Mouse (Mus musculus) left cerebral cortex, postnatal 36 days (tissue): ENCODE results near the gene Kcng4. TPM values are rescaled to one million over a fixed set of nuclear protein-coding genes. Genes with fewer than 3 reads are reported as not detected.

ENCODE experiments used
- total RNA-seq, 2 experiments: library from RNA; stranded (reverse); gene quantifications; 2 replicates each; pipeline ENCODE4 v1.2.3; 2021

Gene Kcng4
- total RNA-seq, 2 experiments from 2014 or later, result 3.1 to 3.7 TPM

Other genes with a start within 250 kb of the Kcng4 start
- 10 to 100 TPM; 29.4 to 33.8 TPM for gene Mlycd, start 240.8 kb downstream of the Kcng4 start, total RNA-seq
- gene Osgin1, start 201.6 kb downstream of the Kcng4 start, total RNA-seq, result under 1 TPM; 0.34 to 0.81 TPM
- gene Necab2, start 189.0 kb downstream of the Kcng4 start, total RNA-seq, result 10 to 100 TPM; 60.4 to 67.1 TPM
- gene Slc38a8, start 134.0 kb downstream of the Kcng4 start, total RNA-seq, result under 1 TPM; 0.29 to 0.81 TPM
- gene Mbtps1, start 76.9 kb downstream of the Kcng4 start, total RNA-seq, result 10 to 100 TPM; 65.4 to 74.4 TPM
- 10 to 100 TPM; 43.2 to 43.6 TPM for gene Hsdl1, start 60.5 kb downstream of the Kcng4 start, total RNA-seq
- gene Dnaaf1, start 60.4 kb downstream of the Kcng4 start, total RNA-seq, result under 1 TPM; 0.10 to 0.18 TPM
- gene Taf1c, start 30.5 kb downstream of the Kcng4 start, total RNA-seq, result 10 to 100 TPM; 10.1 to 10.3 TPM
- under 1 TPM in 1 of 2 experiments, not detected in 1; 0.15 TPM for gene Adad2, start 22.9 kb downstream of the Kcng4 start, total RNA-seq
- gene Wfdc1, start 30.7 kb upstream of the Kcng4 start, total RNA-seq, result 10 to 100 TPM in 1 of 2 experiments, 1 to 10 TPM in 1; 7.3 to 10.7 TPM
- gene Atp2c2, start 64.3 kb upstream of the Kcng4 start, total RNA-seq, result 1 to 10 TPM; 2.0 to 2.6 TPM
- gene Tldc1, start 142.7 kb upstream of the Kcng4 start, total RNA-seq, result 10 to 100 TPM; 14.3 to 14.5 TPM
- 10 to 100 TPM; 56.9 to 57.0 TPM for gene Cotl1, start 204.9 kb upstream of the Kcng4 start, total RNA-seq
- gene Klhl36, start 226.6 kb upstream of the Kcng4 start, total RNA-seq, result 1 to 10 TPM; 6.9 to 7.5 TPM